Mouse (Mus musculus): ENCODE results near the gene Tmem45a.

DNA sequence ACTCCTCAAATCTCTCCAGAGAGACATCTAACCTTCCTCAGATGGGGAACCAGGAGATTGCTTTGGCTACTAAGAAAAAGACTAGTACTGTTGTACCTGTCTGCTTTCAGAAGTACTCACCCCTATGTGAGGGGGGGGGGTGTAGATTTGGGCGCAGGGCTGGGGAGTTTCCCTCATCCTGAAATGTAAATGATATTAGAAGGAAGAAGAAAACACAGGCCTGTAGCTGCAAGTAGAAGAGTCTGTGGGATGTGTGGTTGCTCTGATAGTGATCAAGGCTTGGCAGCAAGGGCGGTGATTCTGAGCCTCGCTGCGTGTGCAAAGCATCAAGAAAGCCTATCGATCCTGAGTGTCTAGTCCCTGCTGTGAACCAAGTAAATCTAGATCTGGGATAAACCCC is 43.0 kb downstream of the Tmem45a start:
- no peak for TF ChIP-seq CTCF (IDR thresholded peaks at IDR 0.05; ENCODE audit: borderline replicate concordance, control insufficient read depth, extremely low read depth, insufficient read depth, low read length, poor library complexity)
- no peak for TF ChIP-seq POLR2A (IDR thresholded peaks at IDR 0.05; ENCODE audit: control insufficient read depth, extremely low read depth, insufficient read depth, low read length, poor library complexity)

Measured in thymus, adult 2 months (tissue).